Mouse (Mus musculus) kidney, embryonic 15.5 days (tissue): ENCODE results near the gene Creb1. TPM values are rescaled to one million over a fixed set of nuclear protein-coding genes. Genes with fewer than 3 reads are reported as not detected.
A peak's percentile ranks its signal among the peaks of the same experiment; 100 is the strongest.

ENCODE experiments used
- ATAC-seq: fragments of 200-750 bp; cut with Nextera tagmentation; replicated peaks from 2 replicates; pipeline ENCODE4 v1.8.0; 2017; ENCODE audit warnings: moderate TSS enrichment; ENCODE audit not compliant: low FRiP score
- H3K27ac ChIP-seq: fragments of 300-500 bp; sonication (generic); 2 replicates; pipeline ENCODE4 v1.5.1; 2015; ENCODE audit warnings: mild to moderate bottlenecking, inconsistent platforms
- H3K27me3 ChIP-seq: fragments of 300-500 bp; sonication (generic); 2 replicates; pipeline ENCODE4 v1.6.1; 2015; ENCODE audit warnings: inconsistent platforms
- H3K36me3 ChIP-seq: fragments of 300-500 bp; sonication (generic); 2 replicates; pipeline ENCODE4 v1.6.1; 2015; ENCODE audit warnings: inconsistent platforms
- H3K4me1 ChIP-seq: fragments of 300-500 bp; sonication (generic); 2 replicates; pipeline ENCODE4 v1.6.1; 2015; ENCODE audit warnings: inconsistent platforms
- H3K4me2 ChIP-seq: fragments of 300-500 bp; sonication (generic); 2 replicates; pipeline ENCODE4 v1.6.1; 2015; ENCODE audit warnings: moderate library complexity, mild to moderate bottlenecking, inconsistent platforms
- H3K4me3 ChIP-seq: fragments of 300-500 bp; sonication (generic); replicated peaks from 2 replicates; pipeline ENCODE4 v1.5.1; 2015; ENCODE audit warnings: mild to moderate bottlenecking, inconsistent platforms
- H3K9ac ChIP-seq: fragments of 300-500 bp; sonication (generic); 2 replicates; pipeline ENCODE4 v1.6.1; 2015; ENCODE audit warnings: mild to moderate bottlenecking, inconsistent platforms
- H3K9me3 ChIP-seq: fragments of 300-500 bp; sonication (generic); replicated peaks from 2 replicates; pipeline ENCODE4 v1.6.1; 2016; ENCODE audit warnings: inconsistent platforms
- WGBS: fragments of 180-500 bp; shearing (Covaris S2); methylation state at CpG from one replicate; pipeline ENCODE4 v1.1.7; 2015; ENCODE audit warnings: mixed read lengths; 5-methylcytosine and 5-hydroxymethylcytosine counted together
- polyA plus RNA-seq: library from polyadenylated mRNA; unstranded; fragments of >200 nt; fragmentation: Nextera tagmentation; extraction: Ambion mirVana; gene quantifications from 2 replicates; pipeline ENCODE4 v1.2.1, GENCODE M21; 2015

Gene Creb1
- polyA plus RNA-seq, 1 experiment from 2014 or later, result 33.3 TPM

- Histone ChIP-seq H3K36me3 (peaks cover 18% of the 10 kb centered on the region), H3K27me3 (no peaks in the 10 kb centered on the region), H3K9me3 (no peaks in the 10 kb centered on the region), H3K4me1 (peaks cover 24% of the 10 kb centered on the region), H3K4me3 (no peak overlapping the region), H3K4me2 (no peak overlapping the region), H3K27ac (no peak overlapping the region), H3K9ac (no peak overlapping the region)
- WGBS, result 87% methylated on average over 9 of the region's 9 CpGs
- no peak for ATAC-seq
These were observed 81.9 kb downstream of the Creb1 start for GRCm38 (mm10) chr1:64614311-64614710.

GRCm38 (mm10) chr1:64614801-64615345, 82.4 kb downstream of the Creb1 start:
- no peaks in the 10 kb centered on the region for H3K27me3 ChIP-seq
- no peaks in the 10 kb centered on the region for H3K9me3 ChIP-seq
- no peak overlapping the region for H3K4me2 ChIP-seq
- no peak overlapping the region for H3K9ac ChIP-seq
- H3K4me3 ChIP-seq, result no peak overlapping the region
- peaks cover 15% of the 10 kb centered on the region for H3K36me3 ChIP-seq
- WGBS, result 84% methylated on average over 10 of the region's 10 CpGs
- ATAC-seq, result no peak
- peaks cover 24% of the 10 kb centered on the region for H3K4me1 ChIP-seq
- no peak overlapping the region for H3K27ac ChIP-seq

GRCm38 (mm10) chr1:64615531-64615991, 83.1 kb downstream of the Creb1 start:
- WGBS, result 71% methylated on average over 11 of the region's 11 CpGs
- Histone ChIP-seq H3K27ac (peak overlapping the region; percentile 99; the same call in 1 of the 2 replicates), H3K4me2 (peak overlapping the region; percentile 90)

GRCm38 (mm10) chr1:64616076-64616475, 83.6 kb downstream of the Creb1 start:
- Histone ChIP-seq H3K9ac (0 out of 2 replicates have a peak overlapping the region, but pooled peaks have one; percentile 10), H3K4me3 (peak overlapping the region; percentile 84), H3K4me2 (peak overlapping the region; percentile 90), H3K27me3 (no peaks in the 10 kb centered on the region), H3K36me3 (peaks cover 15% of the 10 kb centered on the region), H3K9me3 (no peaks in the 10 kb centered on the region), H3K27ac (peak overlapping the region; percentile 99; the same call in 1 of the 2 replicates), H3K4me1 (peaks cover 31% of the 10 kb centered on the region)
- 69% methylated on average over 6 of the region's 6 CpGs for WGBS
- ATAC-seq, result no peak

More at GRCm38 (mm10) chr1:64615531-64615991, 83.1 kb downstream of the Creb1 start:
- Histone ChIP-seq H3K4me3 (peak overlapping the region; percentile 84; the same call in 1 of the 2 replicates), H3K9ac (no peak overlapping the region), H3K36me3 (peaks cover 15% of the 10 kb centered on the region), H3K27me3 (no peaks in the 10 kb centered on the region), H3K4me1 (peaks cover 28% of the 10 kb centered on the region), H3K9me3 (no peaks in the 10 kb centered on the region)
- no peak for ATAC-seq

GRCm38 (mm10) chr1:64616531-64616880, 84.1 kb downstream of the Creb1 start:
- peak overlapping the region; percentile 90 for H3K4me2 ChIP-seq
- WGBS, result 3% methylated on average over 8 of the region's 8 CpGs
- H3K27ac ChIP-seq, result peak overlapping the region; percentile 99
- ATAC-seq, result no peak; the same call in 1 of the 2 replicates
- H3K27me3 ChIP-seq, result no peaks in the 10 kb centered on the region
- no peaks in the 10 kb centered on the region for H3K9me3 ChIP-seq
- H3K36me3 ChIP-seq, result peaks cover 15% of the 10 kb centered on the region
- peaks cover 31% of the 10 kb centered on the region for H3K4me1 ChIP-seq
- peak overlapping the region; percentile 84 for H3K9ac ChIP-seq
- peak overlapping the region; percentile 84 for H3K4me3 ChIP-seq

- peaks cover 31% of the 10 kb centered on the region for H3K4me1 ChIP-seq
- WGBS, result under 1% methylated on average over 72 of the region's 72 CpGs
These were observed 84.7 kb downstream of the Creb1 start, which contains the start of gene Mettl21a for GRCm38 (mm10) chr1:64616881-64617714. Gene Mettl21a (minus strand): TSS chr1:64617242.

GRCm38 (mm10) chr1:64617715-64617984, 85.2 kb downstream of the Creb1 start:
- Histone ChIP-seq H3K9ac (peak overlapping the region; percentile 84), H3K36me3 (peaks cover 10% of the 10 kb centered on the region), H3K4me2 (peak overlapping the region; percentile 90), H3K4me1 (peaks cover 31% of the 10 kb centered on the region), H3K27me3 (no peaks in the 10 kb centered on the region), H3K27ac (peak overlapping the region; percentile 99), H3K4me3 (peak overlapping the region; percentile 84), H3K9me3 (no peaks in the 10 kb centered on the region)
- ATAC-seq, result peak; percentile 89
- WGBS, result under 1% methylated on average over 15 of the region's 15 CpGs

More at GRCm38 (mm10) chr1:64616881-64617714, 84.7 kb downstream of the Creb1 start, which contains the start of gene Mettl21a:
- peak within 1 kb of the TSS; percentile 84 for H3K9ac ChIP-seq
- peak within 1 kb of the TSS; percentile 84 for H3K4me3 ChIP-seq
- ATAC-seq, result peak; percentile 95
- H3K27ac ChIP-seq, result peak within 1 kb of the TSS; percentile 99
- H3K36me3 ChIP-seq, result peaks cover 15% of the 10 kb centered on the region
- H3K9me3 ChIP-seq, result no peaks in the 10 kb centered on the region
- peak within 1 kb of the TSS; percentile 90 for H3K4me2 ChIP-seq
- H3K27me3 ChIP-seq, result no peaks in the 10 kb centered on the region

GRCm38 (mm10) chr1:64618226-64618625, 85.8 kb downstream of the Creb1 start:
- no peaks in the 10 kb centered on the region for H3K27me3 ChIP-seq

GRCm38 (mm10) chr1:64621116-64621515, 88.7 kb downstream of the Creb1 start:
- Histone ChIP-seq H3K9me3 (no peaks in the 10 kb centered on the region), H3K36me3 (no peaks in the 10 kb centered on the region), H3K27me3 (no peaks in the 10 kb centered on the region), H3K4me3 (no peak overlapping the region), H3K4me2 (no peak overlapping the region), H3K4me1 (peaks cover 28% of the 10 kb centered on the region), H3K9ac (no peak overlapping the region), H3K27ac (no peak overlapping the region)
- ATAC-seq, result no peak
- WGBS, result 84% methylated on average over 5 of the region's 5 CpGs

More at GRCm38 (mm10) chr1:64618226-64618625, 85.8 kb downstream of the Creb1 start:
- H3K9ac ChIP-seq, result no peak overlapping the region
- 45% methylated on average over 3 of the region's 3 CpGs for WGBS
- peak overlapping the region; percentile 90 for H3K4me2 ChIP-seq
- H3K36me3 ChIP-seq, result peaks cover 7% of the 10 kb centered on the region
- no peak for ATAC-seq
- peak overlapping the region; percentile 84 for H3K4me3 ChIP-seq
- peak overlapping the region; percentile 99; the same call in 1 of the 2 replicates for H3K27ac ChIP-seq
- peaks cover 37% of the 10 kb centered on the region for H3K4me1 ChIP-seq
- H3K9me3 ChIP-seq, result no peaks in the 10 kb centered on the region

GRCm38 (mm10) chr1:64623558-64624435, 91.4 kb downstream of the Creb1 start:
- Histone ChIP-seq H3K27ac (no peak overlapping the region), H3K36me3 (no peaks in the 10 kb centered on the region), H3K4me1 (peaks cover 17% of the 10 kb centered on the region), H3K9ac (no peak overlapping the region), H3K27me3 (no peaks in the 10 kb centered on the region), H3K4me3 (no peak overlapping the region), H3K4me2 (no peak overlapping the region), H3K9me3 (no peaks in the 10 kb centered on the region)
- WGBS, result 49% methylated on average over 12 of the region's 12 CpGs
- no peak; the same call in 1 of the 2 replicates for ATAC-seq

- no peak for ATAC-seq
These were observed 92.8 kb downstream of the Creb1 start for GRCm38 (mm10) chr1:64625214-64625613.

More at GRCm38 (mm10) chr1:64625214-64625613, 92.8 kb downstream of the Creb1 start:
- Histone ChIP-seq H3K27me3 (no peaks in the 10 kb centered on the region), H3K27ac (no peak overlapping the region), H3K4me1 (peaks cover 17% of the 10 kb centered on the region), H3K9ac (no peak overlapping the region), H3K9me3 (no peaks in the 10 kb centered on the region), H3K4me2 (no peak overlapping the region), H3K36me3 (no peaks in the 10 kb centered on the region), H3K4me3 (no peak overlapping the region)
